Comparison of ENCODE assay signal across 10 mouse cellular contexts in genomic region chr7:122131834-122132233, GRCm38 (mm10). TPM values are rescaled to one million over a fixed set of nuclear protein-coding genes. Genes with fewer than 3 reads are reported as not detected.
DNase-seq lines count a peak whose midpoint lies in the region; ATAC-seq lines count a peak whose summit lies in the region.
"Had no signal": no experiment of that assay in that cellular context is flagged by ENCODE, and none has a peak within 500 bp of the region (broad histone marks: within the 10 kb centered on the region; RNA-seq: fewer than 3 reads in every experiment).

No protein-coding gene starts in this region.

- H3K4me1 ChIP-seq in kidney, embryonic 14.5 days (ENCODE audit: control insufficient read depth, insufficient read depth, low read length) = 0 out of 2 replicates have a peak, but pooled peaks cover 11% of the 10 kb centered on the region
- 0 out of 2 replicates have a peak, but pooled peaks cover 10% of the 10 kb centered on the region for H3K4me1 ChIP-seq in embryonic facial prominence, embryonic 15.5 days
- H3K4me1 ChIP-seq in limb, embryonic 10.5 days = peaks cover 12% of the 10 kb centered on the region

- ATAC-seq in kidney, embryonic 14.5 days (ENCODE audit: low FRiP score, low TSS enrichment) = no peak
- no peak for ATAC-seq in embryonic facial prominence, embryonic 15.5 days (ENCODE audit: insufficient number of reproducible peaks, low FRiP score, low TSS enrichment, low read depth)
- ATAC-seq in inflammation-experienced regulatory T-cells, adult 6 months = no peak

- H3K9ac ChIP-seq in kidney, embryonic 14.5 days (ENCODE audit: low read depth, low read length) = peak overlapping the region; percentile 85
- H3K9ac ChIP-seq in embryonic facial prominence, embryonic 15.5 days = no peak overlapping the region

- no peak for DNase-seq in kidney, postnatal 25 days
- DNase-seq in limb, embryonic 10.5 days (ENCODE audit: low spot score) = no peak
- DNase-seq in naive thymus-derived CD4-positive, alpha-beta T cell, adult 2 months (ENCODE audit: low read depth) = peak; percentile 12
- no peak for DNase-seq in embryo, embryonic 9.5 days (ENCODE audit: extremely low spot score)
- DNase-seq in cerebellum, adult 9-10 months = no peak
- DNase-seq: gastrocnemius, postnatal 25 days; lung, postnatal 36 days had no signal

- H3K27me3 ChIP-seq in kidney, embryonic 14.5 days (ENCODE audit: control insufficient read depth, insufficient read depth, low read length) = no peaks in the 10 kb centered on the region
- no peaks in the 10 kb centered on the region for H3K27me3 ChIP-seq in embryonic facial prominence, embryonic 15.5 days
- H3K27me3 ChIP-seq in limb, embryonic 10.5 days (ENCODE audit: low read depth, poor library complexity, severe bottlenecking) = no peaks in the 10 kb centered on the region

- no peaks in the 10 kb centered on the region for H3K9me3 ChIP-seq in kidney, embryonic 14.5 days (ENCODE audit: control insufficient read depth, low read length)
- no peaks in the 10 kb centered on the region for H3K9me3 ChIP-seq in embryonic facial prominence, embryonic 15.5 days (replicated peaks)
- H3K9me3 ChIP-seq in limb, embryonic 10.5 days (replicated peaks) = no peaks in the 10 kb centered on the region

- H3K4me2 ChIP-seq in kidney, embryonic 14.5 days (replicated peaks; ENCODE audit: low read depth, low read length) = peak overlapping the region; percentile 68
- H3K4me2 ChIP-seq in embryonic facial prominence, embryonic 15.5 days (replicated peaks) = peak overlapping the region; percentile 68

- H3K4me3 ChIP-seq in kidney, embryonic 14.5 days (ENCODE audit: low read length) = peak overlapping the region; percentile 94
- peak overlapping the region; percentile 76 for H3K4me3 ChIP-seq in embryonic facial prominence, embryonic 15.5 days (replicated peaks)
- H3K4me3 ChIP-seq in limb, embryonic 10.5 days = peak overlapping the region; percentile 86

- H3K36me3 ChIP-seq in kidney, embryonic 14.5 days (ENCODE audit: control insufficient read depth, insufficient read depth, low read length) = peaks cover 34% of the 10 kb centered on the region
- H3K36me3 ChIP-seq in embryonic facial prominence, embryonic 15.5 days = peaks cover 37% of the 10 kb centered on the region
- H3K36me3 ChIP-seq in limb, embryonic 10.5 days = peaks cover 55% of the 10 kb centered on the region

- no peak overlapping the region for H3K27ac ChIP-seq in kidney, embryonic 14.5 days (ENCODE audit: low read depth, low read length)
- H3K27ac ChIP-seq in embryonic facial prominence, embryonic 15.5 days (replicated peaks) = no peak overlapping the region
- no peak overlapping the region for H3K27ac ChIP-seq in limb, embryonic 10.5 days

RNA-seq across cellular contexts. Expression of gene Palb2, which starts 1.0 kb away (rescaled TPM):
- polyA plus RNA-seq in kidney, embryonic 14.5 days (2014; fragmentation: Nextera tagmentation; extraction: Ambion mirVana) = 16.8 and 23.0 TPM in 2 replicates
- 9.2 and 12.4 TPM in 2 replicates for polyA plus RNA-seq in embryonic facial prominence, embryonic 15.5 days (2015; fragmentation: Nextera tagmentation; extraction: Ambion mirVana)
- polyA plus RNA-seq in limb, embryonic 10.5 days (2016; fragmentation: Nextera tagmentation; extraction: Ambion mirVana) = 26.8 and 28.4 TPM in 2 replicates
- polyA plus RNA-seq in inflammation-experienced regulatory T-cells, adult 6 months (2017; shearing (Covaris generic)) = 10 to 100 TPM in 2 of 3 experiments, 1 to 10 TPM in 1; 7.0 to 14.6 (median 11.6) TPM

RNA-seq across cellular contexts. Expression of gene Dctn5, which starts 1.0 kb away (rescaled TPM):
- polyA plus RNA-seq in kidney, embryonic 14.5 days (2014; fragmentation: Nextera tagmentation; extraction: Ambion mirVana) = 107 and 113 TPM in 2 replicates
- polyA plus RNA-seq in embryonic facial prominence, embryonic 15.5 days (2015; fragmentation: Nextera tagmentation; extraction: Ambion mirVana) = 118 and 126 TPM in 2 replicates
- polyA plus RNA-seq in limb, embryonic 10.5 days (2016; fragmentation: Nextera tagmentation; extraction: Ambion mirVana) = 110 and 126 TPM in 2 replicates
- polyA plus RNA-seq in inflammation-experienced regulatory T-cells, adult 6 months (2017; shearing (Covaris generic)) = 100 to 1,000 TPM; 109 to 137 (median 111) TPM

RNA-seq across cellular contexts. Expression of gene Plk1, which starts 27.4 kb away (rescaled TPM):
- polyA plus RNA-seq in kidney, embryonic 14.5 days (2014; fragmentation: Nextera tagmentation; extraction: Ambion mirVana) = 114 and 133 TPM in 2 replicates
- polyA plus RNA-seq in embryonic facial prominence, embryonic 15.5 days (2015; fragmentation: Nextera tagmentation; extraction: Ambion mirVana) = 87.2 and 87.3 TPM in 2 replicates
- polyA plus RNA-seq in limb, embryonic 10.5 days (2016; fragmentation: Nextera tagmentation; extraction: Ambion mirVana) = 248 and 264 TPM in 2 replicates
- polyA plus RNA-seq in inflammation-experienced regulatory T-cells, adult 6 months (2017; shearing (Covaris generic)) = 10 to 100 TPM in 1 of 3 experiments, 1 to 10 TPM in 2; 3.8 to 52.8 (median 5.5) TPM

RNA-seq across cellular contexts. Expression of gene Ndufab1, which starts 30.1 kb away (rescaled TPM):
- polyA plus RNA-seq in kidney, embryonic 14.5 days (2014; fragmentation: Nextera tagmentation; extraction: Ambion mirVana) = 713 and 832 TPM in 2 replicates
- 559 TPM in 2 replicates for polyA plus RNA-seq in embryonic facial prominence, embryonic 15.5 days (2015; fragmentation: Nextera tagmentation; extraction: Ambion mirVana)
- polyA plus RNA-seq in limb, embryonic 10.5 days (2016; fragmentation: Nextera tagmentation; extraction: Ambion mirVana) = 799 and 837 TPM in 2 replicates
- polyA plus RNA-seq in inflammation-experienced regulatory T-cells, adult 6 months (2017; shearing (Covaris generic)) = 100 to 1,000 TPM; 134 to 182 (median 141) TPM

RNA-seq across cellular contexts. Expression of gene Ern2, which starts 54.2 kb away (rescaled TPM):
- polyA plus RNA-seq in kidney, embryonic 14.5 days (2014; fragmentation: Nextera tagmentation; extraction: Ambion mirVana) = not detected in 2 replicates
- not detected in 2 replicates for polyA plus RNA-seq in embryonic facial prominence, embryonic 15.5 days (2015; fragmentation: Nextera tagmentation; extraction: Ambion mirVana)
- polyA plus RNA-seq in limb, embryonic 10.5 days (2016; fragmentation: Nextera tagmentation; extraction: Ambion mirVana) = not detected in 2 replicates
- not detected for polyA plus RNA-seq in inflammation-experienced regulatory T-cells, adult 6 months (2017; shearing (Covaris generic))
